Mouse (Mus musculus): ENCODE measurements around the gene Olfr251.
"Not testable (repeated sequence)": the region's sequence is repeated elsewhere in the genome, so short reads cannot be mapped to it uniquely, and the experiment has no call there.

Olfr251 gene

GRCm38 (mm10) chr9:38376786-38377185, at the start of gene Olfr251:
Olfr251 (plus strand) TSS chr9:38377086.
- DNase-seq (ENCODE audit: low read depth in 1 of 2, low spot score in 2 of 2): no peak

- no peak for DNase-seq (ENCODE audit: low read depth in 1 of 2, low spot score in 2 of 2)
These were observed 48.1 kb upstream of the Olfr251 start, which contains the start of gene Olfr25 for GRCm38 (mm10) chr9:38328760-38329159. Olfr25 (plus strand) TSS chr9:38329060.

- DNase-seq (ENCODE audit: low read depth in 1 of 2, low spot score in 2 of 2): no peak
These were observed 28.8 kb upstream of the Olfr251 start, which contains the start of gene Olfr898 for GRCm38 (mm10) chr9:38348111-38348510. Olfr898 (plus strand) TSS chr9:38348411.

- DNase-seq (ENCODE audit: low read depth in 1 of 2, low spot score in 2 of 2): no peak
These were observed 10.3 kb upstream of the Olfr251 start, which contains the start of gene Olfr250 for GRCm38 (mm10) chr9:38366596-38366995. Olfr250 (plus strand) TSS chr9:38366896.

DNA sequence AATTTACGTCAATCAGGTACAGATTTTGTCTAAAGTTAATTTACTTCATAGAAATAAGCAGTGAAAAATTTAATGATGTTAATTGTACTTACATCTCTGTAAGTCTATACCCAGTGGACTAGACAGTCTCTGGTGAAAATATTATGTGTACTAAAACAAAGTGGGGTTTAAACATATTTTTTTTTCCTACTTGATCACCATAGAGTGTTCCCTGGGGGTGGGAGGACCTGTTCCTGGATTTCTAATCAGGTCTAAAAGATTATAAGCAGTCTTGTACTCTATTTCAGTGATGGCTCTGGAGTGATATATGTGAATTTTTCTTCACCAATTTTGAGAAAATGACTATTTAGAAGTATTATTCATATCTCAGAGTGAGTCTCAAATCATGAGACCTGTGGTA, 24.5 kb downstream of the Olfr251 start, which contains the start of gene Olfr147:
Gene Olfr147 (plus strand): TSS at position 301 of the 400 bp plus-strand sequence.
- DNase-seq (ENCODE audit: low read depth in 1 of 2, low spot score in 2 of 2): no peak

GRCm38 (mm10) chr9:38407502-38407901, 30.6 kb downstream of the Olfr251 start:
- DNase-seq (ENCODE audit: low read depth in 1 of 2, low spot score in 2 of 2): not testable (repeated sequence)

GRCm38 (mm10) chr9:38413502-38413901, 36.6 kb downstream of the Olfr251 start:
- DNase-seq (ENCODE audit: low read depth in 1 of 2, low spot score in 2 of 2): not testable (repeated sequence)

DNA sequence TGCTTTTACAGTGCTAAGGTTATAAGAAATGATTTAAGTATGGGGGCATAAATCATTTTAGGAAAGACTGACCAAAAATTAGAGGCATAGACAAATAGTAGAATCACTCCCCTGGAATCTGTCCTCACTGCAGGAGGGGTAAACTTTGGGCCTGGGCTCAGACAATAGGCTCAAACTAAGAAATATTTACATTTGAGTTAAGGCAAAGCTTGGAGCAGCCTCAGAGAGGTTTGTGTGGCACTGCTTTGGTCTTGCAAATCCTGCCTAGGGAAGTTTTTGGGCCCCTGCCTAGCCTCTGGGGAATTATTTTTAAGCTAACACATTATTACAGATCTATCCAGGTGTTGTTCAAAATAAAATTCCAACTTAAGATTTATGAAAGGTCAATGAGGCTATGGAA, 46.9 kb downstream of the Olfr251 start:
- no peak for DNase-seq (ENCODE audit: low read depth in 1 of 2, low spot score in 2 of 2)

DNA sequence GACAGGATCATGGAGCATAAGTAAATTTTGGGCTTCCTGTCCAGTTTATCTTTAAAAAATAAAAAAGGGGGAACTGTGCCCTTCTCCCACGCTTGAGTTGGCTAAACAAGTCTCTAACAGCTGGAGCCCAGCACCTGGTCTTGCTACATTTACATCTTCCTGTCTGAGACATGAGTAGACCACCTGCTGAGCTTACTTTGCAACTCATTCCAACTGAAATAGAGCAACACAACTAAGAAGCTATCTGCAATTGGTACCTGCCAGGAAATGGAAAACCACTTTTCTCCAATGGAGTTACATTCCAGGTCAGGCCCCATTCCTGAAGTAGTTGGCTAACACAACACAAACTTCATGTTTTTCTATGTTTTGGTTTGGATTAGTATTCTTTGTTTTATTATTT, 50.1 kb downstream of the Olfr251 start:
- DNase-seq (ENCODE audit: low read depth in 1 of 2, low spot score in 2 of 2): no peak

DNA sequence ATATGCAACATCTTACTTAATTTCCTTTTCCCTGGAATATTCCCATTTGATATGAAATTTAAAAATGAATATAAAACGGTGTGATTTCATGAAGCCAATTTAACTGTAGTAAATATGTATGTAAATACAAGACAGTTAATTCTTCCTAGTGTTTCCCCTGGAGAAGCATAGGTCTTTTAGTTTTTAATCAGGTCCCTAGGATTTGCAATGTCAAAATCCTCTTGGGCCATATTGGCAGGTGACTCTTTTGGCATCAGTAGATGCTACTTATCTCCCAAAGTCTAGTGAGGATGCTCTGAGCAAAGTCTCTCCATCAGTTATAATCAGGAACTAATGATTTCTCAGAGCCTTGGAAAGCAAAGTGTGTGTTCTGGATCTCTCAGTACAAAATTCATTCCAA, 52.3 kb downstream of the Olfr251 start, which contains the start of gene Olfr901:
Gene Olfr901 (plus strand): TSS at position 301 of the 400 bp plus-strand sequence.
- no peak for DNase-seq (ENCODE audit: low read depth in 1 of 2, low spot score in 2 of 2)

All from monocyte, adult 2 months (primary cell).